Mouse (Mus musculus): ENCODE measurements at regions not wholly inside any gene's neighbourhood (a gene's known extent, or its start where the extent isn't known, plus 50 kb on each side); places are given as distances from the start of the nearest gene placed in this dataset.

DNA sequence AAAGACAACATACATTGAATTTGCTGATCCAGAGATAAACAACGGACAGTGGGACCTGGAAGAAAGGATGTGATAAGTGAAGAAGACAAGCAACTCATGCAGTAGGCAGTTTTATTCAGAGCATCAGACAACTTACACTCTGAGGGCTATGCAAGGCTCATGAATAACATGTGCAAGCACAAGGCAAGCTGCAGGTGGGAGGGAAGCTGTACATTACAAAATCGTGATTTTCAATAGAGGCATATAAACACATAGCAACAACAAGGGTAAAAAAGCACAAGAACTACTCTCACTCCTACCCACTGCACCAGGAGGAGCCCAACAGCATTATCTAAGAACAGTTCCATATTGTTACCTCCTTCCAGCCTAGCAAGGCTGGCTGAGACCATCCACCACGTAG lies 390.5 kb downstream of the Tecrl start:
- no peak for ATAC-seq (replicated peaks; ENCODE audit: low FRiP score)
- Histone ChIP-seq H3K4me2 (ENCODE audit: low read depth, low read length, severe bottlenecking) (no peak overlapping the region), H3K4me1 (replicated peaks; ENCODE audit: control insufficient read depth, insufficient read depth, low read length) (no peaks in the 10 kb centered on the region), H3K27ac (ENCODE audit: low read depth, low read length) (no peak overlapping the region), H3K9ac (ENCODE audit: low read length) (no peak overlapping the region), H3K4me3 (ENCODE audit: low read depth, low read length) (no peak overlapping the region), H3K27me3 (ENCODE audit: control insufficient read depth, insufficient read depth, low read length) (peaks cover 9% of the 10 kb centered on the region), H3K9me3 (ENCODE audit: control insufficient read depth, low read length) (no peaks in the 10 kb centered on the region), H3K36me3 (ENCODE audit: control insufficient read depth, insufficient read depth, low read length) (no peaks in the 10 kb centered on the region)
- DNase-seq (ENCODE audit: low spot score) = no peak
- WGBS = 76% methylated on average over 3 of the region's 3 CpGs

DNA sequence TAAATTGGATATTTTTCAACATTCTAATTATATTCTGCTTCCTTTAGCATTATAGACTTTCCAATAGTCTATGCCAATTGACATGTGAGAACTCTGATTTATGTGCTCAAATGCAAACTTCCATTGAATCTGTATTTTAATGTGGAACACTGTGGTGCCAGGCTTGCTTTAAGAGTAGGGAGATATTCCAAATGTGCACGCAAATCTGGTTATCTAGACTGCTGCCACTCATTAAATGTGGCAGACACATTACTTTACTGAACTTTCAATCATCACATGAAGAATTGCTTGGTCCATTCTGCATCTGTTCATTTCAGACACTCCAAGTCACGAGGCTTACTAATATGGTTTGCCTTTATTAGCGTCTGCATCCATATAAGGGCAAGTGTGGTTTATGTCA lies 399.0 kb downstream of the Tecrl start:
- no peak overlapping the region for H3K9ac ChIP-seq (ENCODE audit: low read length)

DNA sequence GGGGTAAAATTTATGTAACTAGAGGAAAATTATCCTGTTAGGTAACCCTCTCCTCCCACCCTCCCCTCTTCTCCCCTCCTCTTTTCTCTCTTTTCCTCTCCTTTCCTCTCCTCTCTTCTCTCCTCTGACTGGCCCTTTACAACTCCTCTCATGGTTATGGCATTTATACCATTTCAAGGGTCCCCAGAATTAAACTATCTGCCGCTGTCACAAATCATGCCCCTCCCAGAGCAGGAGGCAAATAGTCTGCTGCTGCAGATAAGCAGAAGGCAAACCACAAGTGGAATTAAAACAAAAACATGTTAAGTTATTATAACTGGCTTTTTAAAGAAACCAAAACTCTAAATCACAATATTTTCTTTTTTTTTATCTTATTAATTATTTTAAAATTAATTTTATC lies 407.9 kb downstream of the Tecrl start:
- H3K9me3 ChIP-seq (ENCODE audit: control insufficient read depth, low read length) = no peaks in the 10 kb centered on the region
- no peak for ATAC-seq (replicated peaks; ENCODE audit: low FRiP score)
- H3K27ac ChIP-seq (ENCODE audit: low read depth, low read length) = no peak overlapping the region
- WGBS = 81% methylated on average over 1 of the region's 1 CpGs
- H3K4me1 ChIP-seq (replicated peaks; ENCODE audit: control insufficient read depth, insufficient read depth, low read length) = no peaks in the 10 kb centered on the region
- H3K27me3 ChIP-seq (ENCODE audit: control insufficient read depth, insufficient read depth, low read length) = no peaks in the 10 kb centered on the region
- H3K36me3 ChIP-seq (ENCODE audit: control insufficient read depth, insufficient read depth, low read length) = no peaks in the 10 kb centered on the region
- no peak overlapping the region for H3K4me2 ChIP-seq (ENCODE audit: low read depth, low read length, severe bottlenecking)
- no peak overlapping the region for H3K4me3 ChIP-seq (ENCODE audit: low read depth, low read length)
- DNase-seq (ENCODE audit: low spot score) = no peak
- H3K9ac ChIP-seq (ENCODE audit: low read length) = no peak overlapping the region

More for the DNA sequence above, 399.0 kb downstream of the Tecrl start:
- ATAC-seq (replicated peaks; ENCODE audit: low FRiP score) (no peak), DNase-seq (ENCODE audit: low spot score) (no peak)
- H3K27ac ChIP-seq (ENCODE audit: low read depth, low read length) = no peak overlapping the region
- no peak overlapping the region for H3K4me2 ChIP-seq (ENCODE audit: low read depth, low read length, severe bottlenecking)
- H3K4me3 ChIP-seq (ENCODE audit: low read depth, low read length) = no peak overlapping the region
- no peaks in the 10 kb centered on the region for H3K27me3 ChIP-seq (ENCODE audit: control insufficient read depth, insufficient read depth, low read length)
- H3K9me3 ChIP-seq (ENCODE audit: control insufficient read depth, low read length) = no peaks in the 10 kb centered on the region
- no peaks in the 10 kb centered on the region for H3K4me1 ChIP-seq (replicated peaks; ENCODE audit: control insufficient read depth, insufficient read depth, low read length)
- 90% methylated on average over 3 of the region's 3 CpGs for WGBS
- H3K36me3 ChIP-seq (ENCODE audit: control insufficient read depth, insufficient read depth, low read length) = no peaks in the 10 kb centered on the region

DNA sequence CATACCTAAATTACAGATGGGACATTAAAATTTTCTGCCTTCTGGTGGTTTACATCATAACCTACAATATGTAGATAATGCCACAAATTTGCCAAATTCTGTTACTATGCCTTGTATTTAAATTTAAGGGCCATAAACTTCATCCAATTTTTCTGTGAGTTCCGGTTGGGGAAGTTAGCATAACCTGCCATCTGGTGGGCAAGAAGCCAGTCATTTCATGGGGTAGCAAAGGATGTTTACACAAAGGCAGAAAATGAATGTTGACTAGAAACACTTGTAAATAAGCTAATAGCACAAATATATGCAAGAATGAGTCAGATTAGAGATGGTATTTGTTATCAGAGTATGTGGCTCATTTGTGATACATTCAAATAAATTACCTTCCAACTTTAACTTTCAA lies 415.2 kb downstream of the Tecrl start:
- DNase-seq (ENCODE audit: low spot score) (no peak), ATAC-seq (replicated peaks; ENCODE audit: low FRiP score) (no peak)
- H3K4me3 ChIP-seq (ENCODE audit: low read depth, low read length) = no peak overlapping the region
- 83% methylated on average over 1 of the region's 1 CpGs for WGBS
- H3K9ac ChIP-seq (ENCODE audit: low read length) = no peak overlapping the region
- H3K27me3 ChIP-seq (ENCODE audit: control insufficient read depth, insufficient read depth, low read length) = no peaks in the 10 kb centered on the region
- no peaks in the 10 kb centered on the region for H3K9me3 ChIP-seq (ENCODE audit: control insufficient read depth, low read length)
- no peak overlapping the region for H3K4me2 ChIP-seq (ENCODE audit: low read depth, low read length, severe bottlenecking)
- H3K4me1 ChIP-seq (replicated peaks; ENCODE audit: control insufficient read depth, insufficient read depth, low read length) = no peaks in the 10 kb centered on the region
- no peaks in the 10 kb centered on the region for H3K36me3 ChIP-seq (ENCODE audit: control insufficient read depth, insufficient read depth, low read length)
- no peak overlapping the region for H3K27ac ChIP-seq (ENCODE audit: low read depth, low read length)

DNA sequence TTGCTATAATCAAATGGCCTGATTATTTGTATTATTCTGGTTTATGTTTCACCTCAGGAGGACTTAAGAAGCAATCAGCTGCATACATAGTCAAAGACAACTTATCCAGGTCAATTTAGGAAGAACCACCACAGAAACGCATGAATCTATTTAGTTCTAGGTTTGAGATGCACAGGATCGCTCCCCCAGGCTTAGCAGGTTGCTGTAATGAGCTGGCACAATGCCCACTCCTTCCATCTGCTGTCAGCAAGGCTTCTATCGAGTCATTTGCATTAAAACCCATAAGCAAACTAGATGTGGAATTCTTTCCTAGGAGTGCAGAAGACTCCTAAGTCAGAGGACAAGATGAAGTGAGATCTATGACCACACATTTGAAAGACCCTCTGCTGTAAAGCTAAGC lies 455.6 kb downstream of the Tecrl start:
- DNase-seq (ENCODE audit: low spot score) (peak; percentile 50), ATAC-seq (replicated peaks; ENCODE audit: low FRiP score) (no peak)
- 75% methylated on average over 3 of the region's 3 CpGs for WGBS

DNA sequence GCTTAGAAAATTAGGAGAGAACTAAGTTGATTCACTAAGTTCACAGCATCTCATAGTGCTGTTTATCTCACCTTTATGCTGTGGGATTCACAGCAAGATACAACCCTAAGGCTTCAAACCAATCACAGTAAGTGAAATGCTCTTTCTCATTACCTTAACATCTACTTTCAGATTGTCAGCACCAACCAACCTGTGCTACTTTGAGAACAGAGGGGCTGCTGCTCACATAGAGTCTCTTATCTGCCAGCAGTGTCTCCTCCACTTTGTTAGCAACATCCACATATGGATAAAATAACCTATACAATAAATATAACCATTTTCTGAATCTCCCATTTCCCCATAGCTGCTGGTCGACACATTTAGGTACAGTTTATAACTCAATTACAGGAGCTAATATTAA lies 456.1 kb downstream of the Tecrl start:
- Histone ChIP-seq H3K36me3 (ENCODE audit: control insufficient read depth, insufficient read depth, low read length) (no peaks in the 10 kb centered on the region), H3K4me3 (ENCODE audit: low read depth, low read length) (no peak overlapping the region), H3K27me3 (ENCODE audit: control insufficient read depth, insufficient read depth, low read length) (no peaks in the 10 kb centered on the region), H3K27ac (ENCODE audit: low read depth, low read length) (no peak overlapping the region), H3K4me2 (ENCODE audit: low read depth, low read length, severe bottlenecking) (no peak overlapping the region), H3K9me3 (ENCODE audit: control insufficient read depth, low read length) (no peaks in the 10 kb centered on the region), H3K9ac (ENCODE audit: low read length) (no peak overlapping the region), H3K4me1 (replicated peaks; ENCODE audit: control insufficient read depth, insufficient read depth, low read length) (no peaks in the 10 kb centered on the region)
- 85% methylated on average over 1 of the region's 1 CpGs for WGBS
- DNase-seq (ENCODE audit: low spot score) = no peak
- no peak for ATAC-seq (replicated peaks; ENCODE audit: low FRiP score)

More for the DNA sequence above, 455.6 kb downstream of the Tecrl start:
- no peaks in the 10 kb centered on the region for H3K36me3 ChIP-seq (ENCODE audit: control insufficient read depth, insufficient read depth, low read length)
- H3K4me1 ChIP-seq (replicated peaks; ENCODE audit: control insufficient read depth, insufficient read depth, low read length) = no peaks in the 10 kb centered on the region
- H3K9ac ChIP-seq (ENCODE audit: low read length) = no peak overlapping the region
- no peak overlapping the region for H3K4me2 ChIP-seq (ENCODE audit: low read depth, low read length, severe bottlenecking)
- no peaks in the 10 kb centered on the region for H3K27me3 ChIP-seq (ENCODE audit: control insufficient read depth, insufficient read depth, low read length)
- H3K4me3 ChIP-seq (ENCODE audit: low read depth, low read length) = no peak overlapping the region
- H3K27ac ChIP-seq (ENCODE audit: low read depth, low read length) = no peak overlapping the region
- H3K9me3 ChIP-seq (ENCODE audit: control insufficient read depth, low read length) = no peaks in the 10 kb centered on the region

DNA sequence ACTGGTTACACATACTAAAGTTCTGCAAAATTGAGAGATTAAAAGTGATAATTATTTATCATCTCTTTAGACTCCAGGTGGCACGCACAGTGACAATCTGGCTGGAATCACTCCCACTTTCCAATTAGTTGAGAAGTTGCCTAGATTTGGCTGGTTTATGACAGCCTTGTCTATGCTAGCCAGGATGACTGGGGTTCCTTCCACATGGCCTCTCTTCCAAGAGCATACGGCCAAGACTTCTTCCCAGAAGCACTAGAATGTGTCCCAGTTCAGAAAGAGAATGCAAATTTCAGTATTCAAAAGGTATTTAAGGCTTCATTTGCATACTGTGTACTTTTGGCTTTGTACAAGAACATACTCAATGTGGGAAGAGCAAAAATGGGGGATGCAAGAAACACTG lies 456.6 kb downstream of the Tecrl start:
- Histone ChIP-seq H3K4me3 (ENCODE audit: low read depth, low read length) (no peak overlapping the region), H3K9ac (ENCODE audit: low read length) (no peak overlapping the region), H3K4me1 (replicated peaks; ENCODE audit: control insufficient read depth, insufficient read depth, low read length) (no peaks in the 10 kb centered on the region), H3K36me3 (ENCODE audit: control insufficient read depth, insufficient read depth, low read length) (no peaks in the 10 kb centered on the region), H3K9me3 (ENCODE audit: control insufficient read depth, low read length) (no peaks in the 10 kb centered on the region), H3K4me2 (ENCODE audit: low read depth, low read length, severe bottlenecking) (no peak overlapping the region), H3K27me3 (ENCODE audit: control insufficient read depth, insufficient read depth, low read length) (no peaks in the 10 kb centered on the region), H3K27ac (ENCODE audit: low read depth, low read length) (no peak overlapping the region)
- DNase-seq (ENCODE audit: low spot score) (no peak), ATAC-seq (replicated peaks; ENCODE audit: low FRiP score) (no peak)
- 89% methylated on average over 2 of the region's 2 CpGs for WGBS

DNA sequence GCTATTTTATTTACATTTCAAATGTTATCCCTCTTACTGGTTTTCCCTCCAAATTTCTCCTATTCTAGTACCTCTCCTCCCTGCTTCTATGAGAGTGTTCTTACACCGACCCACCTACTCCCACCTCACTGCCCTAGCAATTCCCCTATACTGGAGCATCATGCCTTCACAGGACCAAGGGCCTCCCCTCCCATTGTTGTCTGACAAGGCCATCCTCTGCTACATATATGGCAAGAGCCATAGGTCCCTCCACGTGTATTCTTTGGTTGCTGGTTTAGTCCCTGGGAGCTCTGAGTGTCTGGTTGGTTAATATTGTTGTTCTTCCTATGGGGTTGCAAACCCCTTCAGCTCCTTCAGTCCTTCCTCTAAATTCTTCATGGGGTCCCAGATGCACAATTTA lies 485.7 kb downstream of the Tecrl start:
- WGBS = 82% methylated on average over 2 of the region's 2 CpGs
- Histone ChIP-seq H3K4me1 (replicated peaks; ENCODE audit: control insufficient read depth, insufficient read depth, low read length) (no peaks in the 10 kb centered on the region), H3K27me3 (ENCODE audit: control insufficient read depth, insufficient read depth, low read length) (no peaks in the 10 kb centered on the region), H3K9ac (ENCODE audit: low read length) (no peak overlapping the region), H3K27ac (ENCODE audit: low read depth, low read length) (no peak overlapping the region), H3K36me3 (ENCODE audit: control insufficient read depth, insufficient read depth, low read length) (no peaks in the 10 kb centered on the region), H3K4me2 (ENCODE audit: low read depth, low read length, severe bottlenecking) (no peak overlapping the region), H3K4me3 (ENCODE audit: low read depth, low read length) (no peak overlapping the region), H3K9me3 (ENCODE audit: control insufficient read depth, low read length) (no peaks in the 10 kb centered on the region)
- no peak for ATAC-seq (replicated peaks; ENCODE audit: low FRiP score)
- DNase-seq (ENCODE audit: low spot score) = no peak

DNA sequence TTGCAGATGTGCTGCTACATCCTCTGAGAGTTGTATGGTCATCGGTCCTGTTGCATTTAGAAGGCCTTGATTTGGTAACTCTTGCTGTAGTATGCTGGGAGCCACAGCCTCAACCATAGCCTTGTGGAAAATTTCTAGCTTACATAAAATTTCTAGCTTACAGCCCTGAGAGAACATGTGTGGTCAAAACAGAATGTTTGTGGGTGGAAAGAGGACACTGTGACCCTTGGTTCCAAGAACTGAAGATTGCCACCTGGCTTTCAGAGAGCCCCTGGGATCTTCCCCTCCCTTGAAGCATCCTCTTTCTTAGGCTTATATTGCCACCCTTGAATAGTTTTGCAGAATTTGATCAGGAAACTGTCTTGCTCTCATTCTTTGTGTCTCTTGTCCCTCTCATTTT lies 490.6 kb downstream of the Tecrl start:
- Histone ChIP-seq H3K4me1 (replicated peaks; ENCODE audit: control insufficient read depth, insufficient read depth, low read length) (no peaks in the 10 kb centered on the region), H3K36me3 (ENCODE audit: control insufficient read depth, insufficient read depth, low read length) (no peaks in the 10 kb centered on the region), H3K4me2 (ENCODE audit: low read depth, low read length, severe bottlenecking) (no peak overlapping the region), H3K27me3 (ENCODE audit: control insufficient read depth, insufficient read depth, low read length) (no peaks in the 10 kb centered on the region), H3K9ac (ENCODE audit: low read length) (no peak overlapping the region), H3K4me3 (ENCODE audit: low read depth, low read length) (no peak overlapping the region), H3K9me3 (ENCODE audit: control insufficient read depth, low read length) (no peaks in the 10 kb centered on the region), H3K27ac (ENCODE audit: low read depth, low read length) (no peak overlapping the region)
- ATAC-seq (replicated peaks; ENCODE audit: low FRiP score) = no peak
- WGBS = 95% methylated on average over 1 of the region's 1 CpGs
- no peak for DNase-seq (ENCODE audit: low spot score)

All from forebrain, embryonic 11.5 days (tissue).